Mouse (Mus musculus): ENCODE data around the gene Ap3s2. TPM values are rescaled to one million over a fixed set of nuclear protein-coding genes. Genes with fewer than 3 reads are reported as not detected.

The Ap3s2 gene
- polyA plus RNA-seq, 1 experiment from 2014 or later = 61.2 TPM

DNA sequence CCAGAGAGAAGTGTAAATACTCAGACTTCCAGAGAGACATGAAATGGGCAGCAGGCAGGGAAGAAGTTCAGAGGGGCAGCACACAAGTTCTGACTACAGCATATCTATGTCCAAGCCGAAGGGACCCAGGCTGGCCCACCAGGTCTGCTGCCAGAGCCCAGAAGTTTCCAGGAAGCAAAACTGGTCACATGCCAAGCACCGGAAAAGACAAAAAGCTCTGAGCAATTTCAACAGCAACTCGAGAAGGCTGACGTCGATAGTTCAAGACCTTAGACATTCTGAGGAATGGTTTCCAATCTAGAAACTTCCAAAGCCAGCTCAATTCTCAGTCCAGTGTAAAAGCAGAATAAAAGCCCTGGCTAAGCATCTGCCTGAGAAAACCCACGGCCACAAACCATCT is 88.9 kb downstream of the Ap3s2 start:
- no peaks in the 10 kb centered on the region for H3K4me1 ChIP-seq (ENCODE audit: control insufficient read depth, insufficient read depth, low read length)
- no peak overlapping the region for H3K4me2 ChIP-seq (ENCODE audit: low read depth, low read length)
- DNase-seq (ENCODE audit: low spot score) (no peak), ATAC-seq (replicated peaks; ENCODE audit: insufficient number of reproducible peaks, low FRiP score, low TSS enrichment, low read depth) (no peak)
- no peaks in the 10 kb centered on the region for H3K27me3 ChIP-seq (ENCODE audit: control insufficient read depth, insufficient read depth, low read length)
- H3K27ac ChIP-seq (replicated peaks; ENCODE audit: low read depth, low read length) = no peak overlapping the region
- H3K9me3 ChIP-seq (replicated peaks; ENCODE audit: control insufficient read depth, low read length) = no peaks in the 10 kb centered on the region
- no peak overlapping the region for H3K9ac ChIP-seq (replicated peaks; ENCODE audit: low read length)
- H3K4me3 ChIP-seq (ENCODE audit: low read depth, low read length) = no peak overlapping the region
- no peaks in the 10 kb centered on the region for H3K36me3 ChIP-seq (replicated peaks; ENCODE audit: control insufficient read depth, insufficient read depth, low read depth, low read length)
- WGBS = 76% methylated on average over 6 of the region's 6 CpGs

GRCm38 (mm10) chr7:79831145-79831544 is 89.3 kb downstream of the Ap3s2 start:
- no peak overlapping the region for H3K4me3 ChIP-seq (ENCODE audit: low read depth, low read length)
- H3K27ac ChIP-seq (replicated peaks; ENCODE audit: low read depth, low read length) = no peak overlapping the region
- no peaks in the 10 kb centered on the region for H3K9me3 ChIP-seq (replicated peaks; ENCODE audit: control insufficient read depth, low read length)
- ATAC-seq (replicated peaks; ENCODE audit: insufficient number of reproducible peaks, low FRiP score, low TSS enrichment, low read depth) = no peak
- no peak overlapping the region for H3K9ac ChIP-seq (replicated peaks; ENCODE audit: low read length)
- no peaks in the 10 kb centered on the region for H3K4me1 ChIP-seq (ENCODE audit: control insufficient read depth, insufficient read depth, low read length)
- no peaks in the 10 kb centered on the region for H3K36me3 ChIP-seq (replicated peaks; ENCODE audit: control insufficient read depth, insufficient read depth, low read depth, low read length)
- H3K27me3 ChIP-seq (ENCODE audit: control insufficient read depth, insufficient read depth, low read length) = no peaks in the 10 kb centered on the region
- WGBS = 76% methylated on average over 6 of the region's 6 CpGs
- no peak for DNase-seq (ENCODE audit: low spot score)
- H3K4me2 ChIP-seq (ENCODE audit: low read depth, low read length) = no peak overlapping the region

DNA sequence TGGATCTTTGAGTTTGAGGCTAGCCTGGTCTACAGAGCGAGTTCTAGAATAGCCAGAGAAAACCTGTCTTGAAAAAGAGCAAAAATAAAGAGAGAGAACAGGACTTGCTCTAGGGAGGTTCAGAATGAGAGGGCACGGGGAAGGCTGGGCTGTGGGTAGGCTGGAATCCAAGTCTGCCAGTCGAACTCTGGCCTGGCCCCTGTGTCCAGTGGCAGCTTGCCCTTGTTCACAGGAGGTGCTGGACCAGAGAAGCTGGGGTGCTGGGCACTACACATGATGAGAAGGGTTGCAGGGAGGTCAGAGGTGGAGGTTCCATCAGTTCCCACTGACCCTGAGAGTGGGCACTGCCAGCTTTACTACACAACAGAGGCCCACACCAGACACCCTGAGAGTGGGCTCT is 92.1 kb downstream of the Ap3s2 start:
- Histone ChIP-seq H3K36me3 (replicated peaks; ENCODE audit: control insufficient read depth, insufficient read depth, low read depth, low read length) (no peaks in the 10 kb centered on the region), H3K9me3 (replicated peaks; ENCODE audit: control insufficient read depth, low read length) (no peaks in the 10 kb centered on the region), H3K4me2 (ENCODE audit: low read depth, low read length) (no peak overlapping the region), H3K27ac (replicated peaks; ENCODE audit: low read depth, low read length) (no peak overlapping the region), H3K4me1 (ENCODE audit: control insufficient read depth, insufficient read depth, low read length) (no peaks in the 10 kb centered on the region), H3K9ac (replicated peaks; ENCODE audit: low read length) (no peak overlapping the region), H3K4me3 (ENCODE audit: low read depth, low read length) (no peak overlapping the region), H3K27me3 (ENCODE audit: control insufficient read depth, insufficient read depth, low read length) (no peaks in the 10 kb centered on the region)
- ATAC-seq (replicated peaks; ENCODE audit: insufficient number of reproducible peaks, low FRiP score, low TSS enrichment, low read depth) (no peak), DNase-seq (ENCODE audit: low spot score) (no peak)
- 69% methylated on average over 3 of the region's 3 CpGs for WGBS

Small RNA genes within 50 kb of the gene (microRNA-seq; reads per million reads assigned to microRNA genes)
- not detected for gene Gm24541 (ENCODE audit: borderline number of aligned reads)

Other genes starting within 250 kb of the Ap3s2 start
- gene Kif7, start 204.9 kb downstream of the Ap3s2 start, polyA plus RNA-seq (2014; fragmentation: Nextera tagmentation; extraction: Ambion mirVana) = 4.5 TPM in 2 replicates
- not detected in 2 replicates for gene Plin1, start 187.7 kb downstream of the Ap3s2 start, polyA plus RNA-seq (2014; fragmentation: Nextera tagmentation; extraction: Ambion mirVana)
- 7.1 and 8.3 TPM in 2 replicates for gene Pex11a, start 177.5 kb downstream of the Ap3s2 start, polyA plus RNA-seq (2014; fragmentation: Nextera tagmentation; extraction: Ambion mirVana)
- gene Wdr93, start 177.5 kb downstream of the Ap3s2 start, polyA plus RNA-seq (2014; fragmentation: Nextera tagmentation; extraction: Ambion mirVana) = 0.21 and 0.42 TPM in 2 replicates
- gene Mesp1, start 126.9 kb downstream of the Ap3s2 start, polyA plus RNA-seq (2014; fragmentation: Nextera tagmentation; extraction: Ambion mirVana) = 0.17 TPM in 1 of 2 replicates, not detected in the other
- gene Mesp2, start 109.9 kb downstream of the Ap3s2 start, polyA plus RNA-seq (2014; fragmentation: Nextera tagmentation; extraction: Ambion mirVana) = 0.53 TPM in 1 of 2 replicates, not detected in the other
- 7.5 and 7.9 TPM in 2 replicates for gene Anpep, start 59.6 kb downstream of the Ap3s2 start, polyA plus RNA-seq (2014; fragmentation: Nextera tagmentation; extraction: Ambion mirVana)
- gene Arpin, start 14.7 kb upstream of the Ap3s2 start, polyA plus RNA-seq (2014; fragmentation: Nextera tagmentation; extraction: Ambion mirVana) = 20.6 and 23.1 TPM in 2 replicates
- gene Zfp710, start 104.2 kb upstream of the Ap3s2 start, polyA plus RNA-seq (2014; fragmentation: Nextera tagmentation; extraction: Ambion mirVana) = 16.4 and 17.8 TPM in 2 replicates
- 488 and 508 TPM in 2 replicates for gene Idh2, start 194.7 kb upstream of the Ap3s2 start, polyA plus RNA-seq (2014; fragmentation: Nextera tagmentation; extraction: Ambion mirVana)

Measured in embryonic facial prominence, embryonic 11.5 days (tissue).